Mouse (Mus musculus): Measurements from ENCODE around the gene Itih1. TPM values are rescaled to one million over a fixed set of nuclear protein-coding genes. Genes with fewer than 3 reads are reported as not detected.

Itih1 gene
- not detected for total RNA-seq (2021)
- long read RNA-seq, experiment 1, result 0 reads
- long read RNA-seq, experiment 2, result 0 reads

- no peak within 1 kb of the TSS for H3K4me3 ChIP-seq
- TF ChIP-seq CTCF (IDR thresholded peaks at IDR 0.05), result no peak
- intact Hi-C loops (cut with DNase I), result loop anchor here (5.0 kb wide), 1 partner anchor 116 kb away; the partner anchor contains the start of gene Tmem110
- H3K27ac ChIP-seq, result no peak within 1 kb of the TSS
- no peak for DNase-seq (ENCODE audit: extremely low spot score in 1 of 2, low spot score in 2 of 2)
These were observed at the start of gene Itih1 for GRCm38 (mm10) chr14:30943038-30943437. TSS of gene Itih1 (minus strand) at chr14:30943289.

- DNase-seq (ENCODE audit: extremely low spot score in 1 of 2, low spot score in 2 of 2), result no peak
- Histone ChIP-seq H3K4me3 (no peak overlapping the region), H3K27ac (no peak overlapping the region)
- no peak for TF ChIP-seq CTCF (IDR thresholded peaks at IDR 0.05)
- intact Hi-C loops (cut with DNase I), result no loop called here
These were observed 33.1 kb upstream of the Itih1 start for GRCm38 (mm10) chr14:30976222-30976621.

GRCm38 (mm10) chr14:30974204-30974603 lies 31.1 kb upstream of the Itih1 start:
- peak; percentile 38 to 62 for DNase-seq (ENCODE audit: extremely low spot score in 1 of 2, low spot score in 2 of 2)
- TF ChIP-seq CTCF (IDR thresholded peaks at IDR 0.05), result no peak
- intact Hi-C loops (cut with DNase I), result no loop called here
- Histone ChIP-seq H3K27ac (no peak overlapping the region), H3K4me3 (no peak overlapping the region)

DNA sequence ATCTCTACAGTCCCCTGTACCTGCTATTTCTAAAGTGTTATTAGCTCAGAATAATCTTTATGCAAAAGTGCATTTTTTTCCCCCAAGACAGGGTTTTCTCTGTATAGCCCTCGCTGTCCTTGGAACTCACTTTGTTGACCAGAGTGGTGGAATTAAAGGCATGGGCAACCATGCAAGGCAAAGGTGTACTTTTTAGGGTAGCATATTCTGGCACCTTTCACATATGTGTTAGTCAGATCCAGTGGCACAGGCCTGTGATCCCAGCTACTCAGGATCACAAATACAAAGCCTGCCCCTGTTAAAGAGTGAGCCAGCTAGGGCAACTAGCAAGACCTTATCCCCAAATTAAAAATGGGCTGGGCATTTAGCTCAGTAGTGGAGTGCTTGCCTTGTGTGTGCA lies 17.3 kb upstream of the Itih1 start:
- intact Hi-C loops (cut with DNase I), result no loop called here
- no peak for TF ChIP-seq CTCF (IDR thresholded peaks at IDR 0.05)
- no peak overlapping the region for H3K27ac ChIP-seq
- H3K4me3 ChIP-seq, result no peak overlapping the region
- DNase-seq (ENCODE audit: extremely low spot score in 1 of 2, low spot score in 2 of 2), result no peak

GRCm38 (mm10) chr14:30959031-30959430 lies 15.9 kb upstream of the Itih1 start:
- no peak for TF ChIP-seq CTCF (IDR thresholded peaks at IDR 0.05)
- DNase-seq (ENCODE audit: extremely low spot score in 1 of 2, low spot score in 2 of 2), result no peak
- no peak overlapping the region for H3K4me3 ChIP-seq
- intact Hi-C loops (cut with DNase I), result no loop called here
- no peak overlapping the region for H3K27ac ChIP-seq

GRCm38 (mm10) chr14:30958517-30958916 lies 15.4 kb upstream of the Itih1 start:
- no peak for TF ChIP-seq CTCF (IDR thresholded peaks at IDR 0.05)
- intact Hi-C loops (cut with DNase I), result no loop called here
- Histone ChIP-seq H3K4me3 (no peak overlapping the region), H3K27ac (no peak overlapping the region)
- no peak for DNase-seq (ENCODE audit: extremely low spot score in 1 of 2, low spot score in 2 of 2)

- peak; percentile 25 for TF ChIP-seq CTCF (IDR thresholded peaks at IDR 0.05)
- intact Hi-C loops (cut with DNase I), result loop anchor here (2.0 kb wide), 1 partner anchor 50 kb away; the partner anchor contains the start of genes Glt8d1 and Spcs1
- peak within 1 kb of the TSS; percentile 84 for H3K27ac ChIP-seq
These were observed 8.2 kb upstream of the Itih1 start, which contains the start of gene Nek4 for GRCm38 (mm10) chr14:30951154-30951825. TSS of gene Nek4 (plus strand) at chr14:30951377.

DNA sequence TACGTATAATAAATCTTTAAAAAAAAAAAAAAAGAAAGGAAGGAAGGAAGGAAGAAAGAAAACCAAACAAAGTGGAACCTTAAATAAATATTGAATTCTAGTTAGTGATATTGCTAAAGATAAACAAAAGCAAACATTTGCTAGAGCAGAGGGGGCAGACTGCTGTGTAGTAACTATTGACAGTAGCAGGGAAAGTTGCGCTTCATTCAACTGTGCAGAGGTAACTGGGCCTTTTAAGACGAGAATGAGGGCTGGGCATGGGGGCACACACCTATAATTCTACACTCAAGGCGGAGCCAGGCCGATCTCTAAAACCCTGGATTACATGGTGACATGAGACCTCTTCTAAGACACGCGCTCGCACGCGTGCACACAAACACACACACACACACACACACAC lies 6.9 kb upstream of the Itih1 start:
- intact Hi-C loops (cut with DNase I), result loop anchor here (2.0 kb wide), 1 partner anchor 51 kb away; the partner anchor contains the start of genes Glt8d1 and Spcs1
- TF ChIP-seq CTCF (IDR thresholded peaks at IDR 0.05), result no peak
- no peak for DNase-seq (ENCODE audit: extremely low spot score in 1 of 2, low spot score in 2 of 2)

More at GRCm38 (mm10) chr14:30951154-30951825, 8.2 kb upstream of the Itih1 start, which contains the start of gene Nek4:
- H3K4me3 ChIP-seq, result peak within 1 kb of the TSS; percentile 86
- DNase-seq (ENCODE audit: extremely low spot score in 1 of 2, low spot score in 2 of 2), result peak; percentile 94 to 96

GRCm38 (mm10) chr14:30944745-30945144 lies 1.7 kb upstream of the Itih1 start:
- no peak overlapping the region for H3K4me3 ChIP-seq
- DNase-seq (ENCODE audit: extremely low spot score in 1 of 2, low spot score in 2 of 2), result no peak
- TF ChIP-seq CTCF (IDR thresholded peaks at IDR 0.05), result no peak
- no peak overlapping the region for H3K27ac ChIP-seq
- intact Hi-C loops (cut with DNase I), result loop anchor here (2.0 to 5.0 kb wide), 2 partner anchors 78 to 117 kb away; partner anchors contain the start of gene Tmem110

More for the DNA sequence above, 6.9 kb upstream of the Itih1 start:
- Histone ChIP-seq H3K27ac (no peak overlapping the region), H3K4me3 (no peak overlapping the region)

GRCm38 (mm10) chr14:30943860-30944674 lies 978 bp upstream of the Itih1 start:
- no peak overlapping the region for H3K27ac ChIP-seq
- intact Hi-C loops (cut with DNase I), result loop anchor here (2.0 to 5.0 kb wide), 2 partner anchors 77 to 117 kb away; partner anchors contain the start of gene Tmem110
- TF ChIP-seq CTCF (IDR thresholded peaks at IDR 0.05), result peak; percentile 89
- no peak overlapping the region for H3K4me3 ChIP-seq
- peak; percentile 49 to 68 for DNase-seq (ENCODE audit: extremely low spot score in 1 of 2, low spot score in 2 of 2)

- TF ChIP-seq CTCF (IDR thresholded peaks at IDR 0.05), result no peak
- intact Hi-C loops (cut with DNase I), result loop anchor here (5.0 kb wide), 1 partner anchor 115 kb away; the partner anchor contains the start of gene Tmem110
These were observed 835 bp downstream of the Itih1 start for GRCm38 (mm10) chr14:30942254-30942653.

DNA sequence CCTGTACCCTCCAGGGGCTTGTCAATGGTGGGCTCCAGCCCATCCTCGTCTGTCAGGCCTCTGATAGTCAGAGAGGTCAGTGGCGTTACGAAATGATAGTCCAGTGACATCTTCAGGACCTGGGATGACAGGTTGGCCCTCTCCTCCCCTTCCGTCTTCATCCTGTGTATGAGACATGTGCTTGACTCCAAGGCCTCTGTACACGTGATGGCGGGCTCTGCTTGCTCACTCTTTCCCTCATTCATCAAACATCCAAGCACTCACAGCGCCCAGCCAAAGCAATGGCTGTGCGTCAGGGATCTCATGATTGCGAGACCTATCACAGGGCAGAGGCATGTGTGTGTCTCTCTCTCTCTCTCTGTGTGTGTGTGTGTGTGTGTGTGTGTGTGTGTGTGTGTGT lies 9.7 kb downstream of the Itih1 start:
- intact Hi-C loops (cut with DNase I), result loop anchor here (5.0 kb wide), 1 partner anchor 41 kb away; no protein-coding TSS in a partner anchor
- Histone ChIP-seq H3K4me3 (no peak overlapping the region), H3K27ac (no peak overlapping the region)
- DNase-seq (ENCODE audit: extremely low spot score in 1 of 2, low spot score in 2 of 2), result no peak
- no peak for TF ChIP-seq CTCF (IDR thresholded peaks at IDR 0.05)

More at GRCm38 (mm10) chr14:30942254-30942653, 835 bp downstream of the Itih1 start:
- no peak overlapping the region for H3K4me3 ChIP-seq
- no peak overlapping the region for H3K27ac ChIP-seq
- no peak for DNase-seq (ENCODE audit: extremely low spot score in 1 of 2, low spot score in 2 of 2)
